Mouse (Mus musculus) NIH3T3 (cell line): ENCODE results near the gene Stoml2.
"Not testable (repeated sequence)": the region's sequence is repeated elsewhere in the genome, so short reads cannot be mapped to it uniquely, and the experiment has no call there.

ENCODE experiments used
- DNase-seq: peaks from one replicate; pipeline ENCODE4 v3.0.0-alpha.2; 2012; ENCODE audit warnings: low read depth

Gene Stoml2

GRCm38 (mm10) chr4:43002756-43003439 lies 28.6 kb downstream of the Stoml2 start:
- DNase-seq: no peak

DNA sequence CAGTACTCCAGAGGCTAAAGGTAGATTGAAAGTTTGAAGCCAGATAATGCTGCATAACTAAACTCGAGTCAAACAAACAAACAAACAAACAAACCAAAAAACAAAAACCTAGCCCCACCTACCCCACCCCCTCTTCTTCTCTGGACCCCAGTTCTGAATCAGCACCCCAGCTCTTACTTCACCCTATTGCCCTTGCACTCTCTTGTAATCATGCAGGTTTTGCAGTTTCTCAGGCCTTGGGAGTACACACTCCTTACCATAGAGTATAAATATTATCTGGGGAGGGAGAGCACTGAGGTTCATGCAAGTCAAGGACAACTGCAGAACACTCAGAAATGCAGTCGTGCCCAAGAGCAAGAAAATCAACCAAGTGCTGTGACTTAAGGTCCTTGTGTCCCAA lies 30.2 kb downstream of the Stoml2 start:
- no peak for DNase-seq

- peak; percentile 98 for DNase-seq
Measured at GRCm38 (mm10) chr4:43000141-43000986, 31.1 kb downstream of the Stoml2 start, which contains the start of gene Vcp. Vcp (minus strand) TSS chr4:43000507.

DNA sequence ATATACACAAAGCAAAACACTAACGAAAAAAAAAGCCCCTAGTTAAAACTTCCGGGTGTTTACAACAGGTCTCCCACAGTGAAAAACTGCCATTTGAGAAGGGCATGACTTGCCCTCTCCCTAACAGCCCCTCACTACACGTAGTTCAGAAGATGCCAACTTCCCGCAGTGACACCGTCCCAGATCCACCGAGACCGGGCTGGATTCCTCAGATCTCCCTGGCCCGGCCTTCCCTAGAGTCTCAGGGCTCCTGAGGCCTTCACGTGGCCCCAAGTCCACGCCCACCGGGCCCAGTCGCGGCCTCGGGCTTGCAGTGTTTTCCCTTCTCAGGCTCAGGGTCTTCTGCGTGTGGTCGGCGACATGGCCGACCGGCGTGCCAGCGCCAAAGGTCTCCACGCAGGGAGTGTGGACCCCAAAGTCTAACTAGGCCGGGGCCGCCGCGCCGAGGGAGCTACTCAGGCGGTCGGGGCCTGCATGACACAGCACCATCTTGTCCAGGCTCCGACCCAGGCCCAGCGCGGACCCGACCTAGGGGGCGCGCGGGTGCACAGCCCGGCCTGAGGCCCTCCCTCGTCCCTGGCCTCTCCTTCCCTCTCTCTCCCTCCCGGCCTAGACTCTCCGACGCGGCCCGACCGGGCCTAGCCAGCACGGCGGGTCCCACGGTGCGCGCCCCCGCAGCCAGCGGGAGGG lies 31.9 kb downstream of the Stoml2 start:
- peak; percentile 79 for DNase-seq

DNA sequence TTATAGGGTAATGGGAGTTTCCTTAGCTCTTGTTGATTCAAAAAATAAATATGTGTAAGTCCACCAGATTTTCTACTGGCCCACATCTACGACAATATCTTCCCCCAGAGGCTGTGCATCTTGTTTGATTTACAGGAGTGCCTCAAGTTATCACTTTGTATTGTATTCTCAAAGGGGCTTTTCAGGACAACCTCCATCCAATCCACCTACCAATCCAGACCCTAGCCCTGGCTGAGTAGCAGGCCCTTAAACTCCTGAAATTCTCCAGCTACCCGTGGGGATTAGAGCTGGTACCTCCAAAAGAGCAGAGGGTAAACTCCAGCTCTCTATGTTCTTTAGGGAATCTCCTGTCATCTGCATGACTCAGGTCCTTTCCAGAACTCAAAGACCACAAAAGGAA lies 33.5 kb downstream of the Stoml2 start:
- DNase-seq: no peak

DNA sequence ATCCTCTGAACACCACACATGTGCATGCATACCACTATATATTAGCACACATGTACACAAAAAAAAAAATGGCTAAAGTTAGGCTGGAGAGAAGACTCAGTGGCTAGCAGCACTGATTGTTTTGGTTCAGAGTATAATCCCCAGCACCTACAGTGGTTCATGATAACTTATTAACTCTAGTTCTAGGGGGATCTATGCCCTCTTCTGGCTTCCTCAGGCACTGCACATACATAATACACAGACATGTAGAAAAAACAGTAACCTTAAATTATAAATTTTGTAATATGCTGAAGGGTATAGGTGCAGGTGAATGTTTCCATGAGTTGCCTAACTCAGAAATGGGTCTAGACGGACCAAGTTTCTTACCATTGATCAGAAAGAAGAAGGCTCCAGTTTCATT lies 43.2 kb downstream of the Stoml2 start:
- peak; percentile 25 for DNase-seq

DNA sequence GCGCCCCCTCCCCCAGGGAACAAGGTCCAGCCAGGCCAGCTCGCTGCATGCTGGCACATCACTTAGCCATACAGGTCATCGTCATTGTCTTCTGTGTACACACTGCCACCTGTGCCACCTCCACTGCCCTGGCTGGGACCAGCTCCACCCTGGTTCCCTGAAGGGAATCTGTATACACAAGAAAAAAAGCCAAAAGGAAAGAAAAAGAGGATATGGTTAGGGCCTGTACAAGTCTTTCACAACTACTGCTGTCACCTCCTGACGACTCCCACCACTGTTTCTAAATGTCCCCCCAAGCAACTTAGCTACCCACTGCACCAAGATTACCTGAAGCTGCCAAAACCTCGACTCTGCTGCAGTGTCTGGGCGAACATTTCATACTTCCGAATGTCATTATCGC lies 51.0 kb downstream of the Stoml2 start:
- not testable (repeated sequence) for DNase-seq

DNA sequence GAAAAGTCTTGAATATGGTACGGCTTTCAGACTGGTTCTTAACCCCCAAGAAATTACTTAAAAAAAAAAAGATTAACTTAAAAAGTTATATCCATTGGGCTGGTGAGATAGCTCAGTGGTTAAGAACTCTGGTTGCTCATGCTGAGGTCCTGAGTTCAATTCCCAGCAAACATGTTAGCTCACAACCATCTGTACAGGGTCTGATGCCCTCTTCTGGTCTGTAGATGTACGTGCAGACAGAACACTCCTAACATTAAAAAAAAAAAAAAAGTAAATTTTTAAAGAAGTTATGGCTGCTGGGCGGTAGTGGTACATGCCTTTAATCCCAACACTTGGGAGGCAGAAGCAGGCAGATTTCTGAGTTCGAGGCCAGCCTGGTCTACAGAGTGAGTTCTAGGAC lies 53.4 kb downstream of the Stoml2 start:
- DNase-seq: peak; percentile 22
